Mouse (Mus musculus) yolk sac, embryonic 10.5 days (tissue): Measurements from ENCODE around the gene Fuca2.

Experiments used
- DNase-seq: peaks from one replicate; pipeline ENCODE4 v3.0.0-alpha.2; 2017; ENCODE audit warnings: low spot score

Fuca2 gene

GRCm38 (mm10) chr10:13534751-13535150 is 35.4 kb downstream of the Fuca2 start:
- DNase-seq = no peak

- DNase-seq = no peak
These were observed 37.4 kb downstream of the Fuca2 start for GRCm38 (mm10) chr10:13536706-13537105.

- DNase-seq = no peak
These were observed 40.5 kb downstream of the Fuca2 start for GRCm38 (mm10) chr10:13539769-13540333.

GRCm38 (mm10) chr10:13541721-13542120 is 42.4 kb downstream of the Fuca2 start:
- no peak for DNase-seq

- DNase-seq = peak; percentile 89
These were observed 53.5 kb downstream of the Fuca2 start, which contains the start of the genes Adat2 and Pex3 for GRCm38 (mm10) chr10:13552646-13553497. Adat2 (plus strand) TSS chr10:13552894. Pex3 (minus strand) TSS chr10:13553142.

GRCm38 (mm10) chr10:13553498-13553985 is 54.2 kb downstream of the Fuca2 start:
- DNase-seq = no peak

GRCm38 (mm10) chr10:13554316-13554715 is 55.0 kb downstream of the Fuca2 start:
- no peak for DNase-seq

- DNase-seq = no peak
These were observed 60.8 kb downstream of the Fuca2 start for GRCm38 (mm10) chr10:13560014-13560674.

- DNase-seq = peak; percentile 34
These were observed 65.2 kb downstream of the Fuca2 start for GRCm38 (mm10) chr10:13564364-13565079.

GRCm38 (mm10) chr10:13565080-13565448 is 65.7 kb downstream of the Fuca2 start:
- no peak for DNase-seq

GRCm38 (mm10) chr10:13566393-13566792 is 67.1 kb downstream of the Fuca2 start:
- DNase-seq = no peak
